Mouse (Mus musculus) forebrain, embryonic 11.5 days (tissue): ENCODE data around the gene Ebpl. TPM values are rescaled to one million over a fixed set of nuclear protein-coding genes. Genes with fewer than 3 reads are reported as not detected.
"Not testable (repeated sequence)": the region's sequence is repeated elsewhere in the genome, so short reads cannot be mapped to it uniquely, and the experiment has no call there.

Source experiments
- ATAC-seq: fragments of 200-750 bp; cut with Nextera tagmentation; replicated peaks from 2 replicates; pipeline ENCODE4 v1.8.0; 2017; ENCODE audit warnings: moderate TSS enrichment; ENCODE audit not compliant: low FRiP score
- DNase-seq: peaks from one replicate; pipeline ENCODE4 v3.0.0-alpha.2; 2017; ENCODE audit warnings: low spot score
- H3K27ac ChIP-seq: fragments of 300-500 bp; sonication (generic); 2 replicates; pipeline ENCODE4 v1.5.1; 2014; ENCODE audit warnings: low read depth, low read length
- H3K27me3 ChIP-seq: fragments of 300-500 bp; sonication (generic); 2 replicates; pipeline ENCODE4 v1.6.1; 2014; ENCODE audit warnings: mild to moderate bottlenecking, low read length, mixed read lengths; ENCODE audit not compliant: control insufficient read depth, insufficient read depth
- H3K36me3 ChIP-seq: fragments of 300-500 bp; sonication (generic); 2 replicates; pipeline ENCODE4 v1.6.1; 2014; ENCODE audit warnings: mild to moderate bottlenecking, low read length, moderate library complexity, mixed read lengths; ENCODE audit not compliant: control insufficient read depth, insufficient read depth
- H3K4me1 ChIP-seq: fragments of 300-500 bp; sonication (generic); replicated peaks from 2 replicates; pipeline ENCODE4 v1.6.1; 2014; ENCODE audit warnings: low read length, mixed read lengths; ENCODE audit not compliant: control insufficient read depth, insufficient read depth
- H3K4me2 ChIP-seq: fragments of 300-500 bp; sonication (generic); 2 replicates; pipeline ENCODE4 v1.6.1; 2014; ENCODE audit warnings: low read depth, mild to moderate bottlenecking, low read length, moderate library complexity, mixed read lengths; ENCODE audit not compliant: severe bottlenecking
- H3K4me3 ChIP-seq: fragments of 300-500 bp; sonication (generic); 2 replicates; pipeline ENCODE4 v1.5.1; 2014; ENCODE audit warnings: low read depth, low read length
- H3K9ac ChIP-seq: fragments of 300-500 bp; sonication (generic); 2 replicates; pipeline ENCODE4 v1.6.1; 2014; ENCODE audit warnings: low read length
- H3K9me3 ChIP-seq: fragments of 300-500 bp; sonication (generic); 2 replicates; pipeline ENCODE4 v1.6.1; 2016; ENCODE audit warnings: low read length, mixed read lengths; ENCODE audit not compliant: control insufficient read depth
- WGBS: fragments of 180-500 bp; shearing (Covaris S2); extraction: QIAGEN DNeasy Blood & Tissue Kit; methylation state at CpG from one replicate; pipeline ENCODE4 v1.1.7; 2014; 5-methylcytosine and 5-hydroxymethylcytosine counted together
- polyA plus RNA-seq: library from polyadenylated mRNA; unstranded; fragments of >200 nt; fragmentation: Nextera tagmentation; extraction: Ambion mirVana; gene quantifications from 2 replicates; pipeline ENCODE4 v1.2.1, GENCODE M21; 2014

Ebpl gene
- polyA plus RNA-seq, 1 experiment from 2014 or later: 9.4 TPM

DNA sequence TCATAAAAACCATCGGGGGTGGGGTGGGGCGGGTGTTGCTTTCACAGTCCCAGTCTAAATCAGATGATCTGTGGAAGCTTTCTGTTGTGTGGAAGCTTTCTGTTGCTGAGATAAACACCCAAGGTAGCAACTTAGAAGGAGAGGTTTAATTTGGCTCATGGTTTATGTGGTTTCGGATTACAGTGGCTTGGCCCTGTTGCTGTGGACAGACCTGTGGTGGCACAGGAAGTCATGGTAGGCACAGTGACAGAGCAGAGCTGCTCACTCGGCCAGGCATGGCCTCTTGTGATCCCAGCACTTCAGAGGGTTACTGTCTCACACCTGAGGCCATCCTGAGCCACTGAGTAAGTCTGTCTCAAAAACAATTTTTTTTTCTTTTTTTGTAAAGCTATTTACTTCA is 20.9 kb downstream of the Ebpl start:
- Histone ChIP-seq H3K4me1 (no peaks in the 10 kb centered on the region), H3K36me3 (no peaks in the 10 kb centered on the region), H3K27me3 (no peaks in the 10 kb centered on the region), H3K4me2 (no peak overlapping the region), H3K4me3 (no peak overlapping the region), H3K9ac (no peak overlapping the region), H3K27ac (no peak overlapping the region), H3K9me3 (no peaks in the 10 kb centered on the region)
- DNase-seq: no peak
- 90% methylated on average over 4 of the region's 4 CpGs for WGBS
- no peak for ATAC-seq

DNA sequence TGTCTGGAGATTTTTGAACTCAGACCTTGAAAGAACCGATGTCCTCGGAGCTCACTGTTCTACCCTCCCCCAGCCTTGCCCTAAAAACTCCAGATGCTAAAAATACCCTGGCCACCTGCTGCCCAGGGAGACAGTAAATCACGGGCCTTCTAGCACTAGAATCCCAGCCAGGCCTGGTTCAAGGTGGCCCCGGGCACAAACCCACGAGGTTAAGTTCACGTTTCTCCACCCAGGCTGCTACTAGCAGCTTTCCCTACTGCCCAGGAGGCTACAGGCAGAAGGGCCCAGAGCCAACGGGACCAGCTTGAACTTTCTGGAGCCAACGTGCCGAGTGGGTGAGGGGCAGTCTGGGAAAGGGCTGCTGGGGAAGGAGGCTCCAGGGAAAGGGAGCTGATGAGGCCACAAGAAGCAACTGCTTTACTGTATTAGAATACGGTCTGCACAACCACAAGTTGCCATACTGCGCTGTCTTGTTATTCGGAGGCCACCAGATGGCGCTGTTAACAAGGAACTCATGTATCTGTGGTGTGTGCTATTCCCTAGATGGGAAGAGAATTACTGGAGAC is 29.2 kb downstream of the Ebpl start:
- ATAC-seq: peak; percentile 79
- H3K4me1 ChIP-seq: no peaks in the 10 kb centered on the region
- DNase-seq: peak; percentile 86
- no peak overlapping the region for H3K9ac ChIP-seq
- H3K9me3 ChIP-seq: no peaks in the 10 kb centered on the region
- 31% methylated on average over 13 of the region's 13 CpGs for WGBS
- no peak overlapping the region for H3K27ac ChIP-seq
- no peaks in the 10 kb centered on the region for H3K36me3 ChIP-seq
- H3K4me3 ChIP-seq: no peak overlapping the region
- H3K27me3 ChIP-seq: no peaks in the 10 kb centered on the region
- H3K4me2 ChIP-seq: no peak overlapping the region

DNA sequence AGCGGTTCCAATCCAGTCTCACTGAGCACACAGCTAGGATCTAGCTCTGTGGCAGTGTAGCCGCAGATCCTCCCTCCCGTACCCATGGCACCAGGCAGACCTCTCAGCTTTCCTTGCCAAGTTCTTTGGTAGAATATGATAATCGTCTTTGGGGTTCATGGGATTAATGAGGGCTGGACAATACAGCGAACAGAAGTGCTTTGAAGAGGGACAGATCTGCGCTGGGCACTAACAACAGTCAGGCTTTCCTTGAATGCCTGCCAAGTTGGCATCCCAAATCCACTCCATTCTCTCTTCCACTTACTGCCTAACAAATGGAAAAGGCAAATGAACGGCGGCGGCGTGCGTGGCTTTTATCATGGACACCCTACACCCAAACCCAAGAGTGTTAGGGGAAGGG is 29.6 kb downstream of the Ebpl start:
- ATAC-seq (no peak), DNase-seq (no peak)
- 79% methylated on average over 11 of the region's 11 CpGs for WGBS
- Histone ChIP-seq H3K27me3 (no peaks in the 10 kb centered on the region), H3K9ac (no peak overlapping the region), H3K9me3 (no peaks in the 10 kb centered on the region), H3K4me2 (no peak overlapping the region), H3K4me1 (no peaks in the 10 kb centered on the region), H3K4me3 (no peak overlapping the region), H3K27ac (no peak overlapping the region), H3K36me3 (no peaks in the 10 kb centered on the region)

DNA sequence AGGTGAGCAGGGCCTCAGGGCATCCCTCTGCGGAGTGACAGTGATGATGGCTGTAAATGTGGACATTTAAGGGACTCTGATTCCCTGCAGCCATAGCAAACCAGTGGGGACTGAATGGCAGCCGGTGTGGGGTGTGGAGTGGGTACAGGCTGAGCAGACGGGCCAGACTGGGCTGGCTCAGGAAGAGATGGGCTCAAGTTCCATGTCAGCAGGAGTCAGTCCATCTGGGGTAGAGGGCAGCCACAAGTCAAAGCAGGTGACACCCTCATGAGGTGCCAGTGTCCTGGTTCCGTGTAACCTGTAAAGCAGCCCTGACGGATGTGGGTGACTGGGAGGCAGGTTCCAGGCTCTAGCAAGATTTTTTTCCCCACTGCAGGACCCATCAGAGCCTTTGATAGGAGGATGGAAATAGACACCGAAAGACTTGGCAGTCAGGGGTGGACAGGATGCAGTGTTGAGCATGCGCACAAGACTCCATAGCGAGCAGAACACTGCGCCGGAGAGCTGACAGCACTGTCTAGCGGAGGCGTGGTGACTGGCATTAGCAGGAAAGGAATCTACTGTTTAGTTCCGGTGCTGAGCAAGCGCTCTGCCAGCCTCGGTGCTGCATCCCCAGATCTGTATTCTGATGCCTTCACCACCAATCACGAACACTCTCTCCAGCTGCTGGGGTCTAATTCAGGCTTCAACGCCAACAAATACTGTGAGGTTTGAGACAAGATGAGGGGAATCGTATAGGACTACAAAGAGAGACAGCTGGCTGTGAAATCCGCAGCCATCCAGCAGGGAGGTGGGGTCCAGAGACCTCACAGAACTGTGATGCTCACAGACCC is 32.4 kb downstream of the Ebpl start:
- H3K4me3 ChIP-seq: peak overlapping the region; percentile 6; the same call in 1 of the 2 replicates
- H3K36me3 ChIP-seq: no peaks in the 10 kb centered on the region
- WGBS: 34% methylated on average over 19 of the region's 19 CpGs
- no peaks in the 10 kb centered on the region; the same call in 1 of the 2 replicates for H3K9me3 ChIP-seq
- H3K4me1 ChIP-seq: no peaks in the 10 kb centered on the region
- DNase-seq (peak; percentile 80), ATAC-seq (peak; percentile 63)
- no peaks in the 10 kb centered on the region for H3K27me3 ChIP-seq
- H3K27ac ChIP-seq: no peak overlapping the region
- H3K4me2 ChIP-seq: peak overlapping the region; percentile 35
- peak overlapping the region; percentile 27 for H3K9ac ChIP-seq

DNA sequence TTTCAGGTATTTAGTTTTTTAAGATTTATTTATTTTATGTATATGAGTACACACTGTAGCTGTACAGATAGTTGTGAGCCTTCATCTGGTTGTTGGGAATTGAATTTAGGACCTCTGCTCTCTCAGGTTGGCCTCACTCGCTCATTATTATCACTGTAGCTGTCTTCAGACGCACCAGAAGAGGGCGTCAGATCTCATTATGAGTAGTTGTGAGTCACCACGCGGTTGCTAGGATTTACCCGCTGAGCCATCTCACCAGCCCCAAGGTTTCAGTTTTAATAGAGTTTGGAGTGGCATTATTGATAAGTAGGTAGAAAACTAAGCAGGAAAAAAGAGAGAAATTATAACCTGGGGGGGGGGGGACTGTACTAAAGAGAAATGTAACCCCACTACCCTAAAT is 33.2 kb downstream of the Ebpl start:
- H3K9me3 ChIP-seq, H3K27me3 ChIP-seq: not testable (repeated sequence)

DNA sequence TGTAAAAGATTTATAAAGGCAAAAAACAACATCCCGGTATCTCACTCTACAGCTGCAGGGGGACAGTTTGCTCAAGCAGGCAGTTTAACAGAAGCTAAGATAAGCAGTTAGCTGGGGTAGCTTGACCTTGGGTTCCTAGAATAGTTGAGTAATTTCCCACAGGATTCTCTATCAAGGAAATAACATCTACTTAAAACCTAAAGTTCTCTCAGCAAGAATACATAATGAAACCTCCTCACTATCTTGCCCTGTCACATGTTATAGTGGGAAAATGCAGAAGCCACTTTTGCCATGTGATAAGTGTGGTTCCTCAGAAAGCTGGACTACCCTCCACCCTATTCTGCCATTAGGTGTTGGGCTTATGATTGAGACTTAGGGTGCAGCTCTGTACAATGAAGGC is 37.5 kb downstream of the Ebpl start:
- no peaks in the 10 kb centered on the region for H3K4me1 ChIP-seq
- no peak overlapping the region for H3K4me2 ChIP-seq
- no peak overlapping the region for H3K9ac ChIP-seq
- ATAC-seq (no peak), DNase-seq (no peak)
- H3K27me3 ChIP-seq: no peaks in the 10 kb centered on the region
- no peaks in the 10 kb centered on the region; the same call in 1 of the 2 replicates for H3K9me3 ChIP-seq
- no peak overlapping the region for H3K27ac ChIP-seq
- H3K4me3 ChIP-seq: no peak overlapping the region
- H3K36me3 ChIP-seq: no peaks in the 10 kb centered on the region
- 95% methylated on average over 1 of the region's 1 CpGs for WGBS

More for the DNA sequence above, 33.2 kb downstream of the Ebpl start:
- not testable (repeated sequence) for H3K4me3 ChIP-seq, H3K4me2 ChIP-seq, H3K4me1 ChIP-seq, ATAC-seq, H3K36me3 ChIP-seq, H3K27ac ChIP-seq, H3K9ac ChIP-seq, DNase-seq
- WGBS: 18% methylated on average over 6 of the region's 6 CpGs

DNA sequence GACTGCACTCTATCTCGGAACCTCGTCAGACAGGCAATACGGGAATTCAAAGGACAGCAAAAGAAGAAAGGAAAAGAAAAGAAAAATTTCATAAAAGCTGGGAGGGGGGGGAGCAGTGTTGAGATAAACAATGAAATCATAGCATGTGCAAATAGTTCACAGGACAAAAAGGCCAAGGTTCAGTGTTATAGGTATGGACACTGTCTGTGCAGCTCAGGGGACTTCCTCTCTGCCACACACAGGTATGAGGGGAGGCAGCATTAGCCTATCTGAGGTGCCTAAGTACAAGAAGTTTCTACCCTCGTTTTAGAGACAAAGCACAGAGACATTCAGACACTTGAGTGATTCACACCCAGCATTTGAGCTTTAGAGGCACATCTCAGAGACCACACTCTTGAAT is 39.0 kb downstream of the Ebpl start:
- H3K9me3 ChIP-seq: no peaks in the 10 kb centered on the region; the same call in 1 of the 2 replicates
- H3K4me3 ChIP-seq: no peak overlapping the region
- H3K27me3 ChIP-seq: no peaks in the 10 kb centered on the region
- H3K27ac ChIP-seq: no peak overlapping the region
- H3K9ac ChIP-seq: no peak overlapping the region
- DNase-seq: no peak
- no peaks in the 10 kb centered on the region for H3K4me1 ChIP-seq
- H3K36me3 ChIP-seq: no peaks in the 10 kb centered on the region
- 88% methylated on average over 4 of the region's 4 CpGs for WGBS
- H3K4me2 ChIP-seq: no peak overlapping the region
- no peak for ATAC-seq

DNA sequence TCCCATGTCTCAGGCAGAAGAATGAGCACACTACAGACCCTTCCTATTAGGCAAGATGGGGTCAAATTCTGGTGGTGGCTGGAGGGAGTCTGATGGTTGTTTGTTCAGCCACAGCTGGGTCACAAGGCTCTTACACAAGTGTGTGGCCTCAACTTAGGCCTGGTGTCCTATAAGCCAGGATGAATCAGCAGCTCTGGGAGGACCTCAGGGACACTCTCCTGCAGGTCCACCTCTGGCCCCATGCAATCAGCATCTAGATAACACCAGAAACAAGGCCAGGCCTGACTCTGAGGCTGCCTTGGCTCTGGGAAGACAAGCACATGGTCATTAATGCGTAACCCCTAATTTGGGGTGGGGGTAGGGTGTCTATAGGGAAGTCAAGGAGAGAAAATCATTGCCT is 39.5 kb downstream of the Ebpl start:
- 83% methylated on average over 1 of the region's 1 CpGs for WGBS
- H3K4me3 ChIP-seq: no peak overlapping the region
- H3K9me3 ChIP-seq: no peaks in the 10 kb centered on the region; the same call in 1 of the 2 replicates
- H3K4me1 ChIP-seq: no peaks in the 10 kb centered on the region
- no peaks in the 10 kb centered on the region for H3K36me3 ChIP-seq
- H3K27ac ChIP-seq: no peak overlapping the region
- no peak for DNase-seq
- no peak for ATAC-seq
- no peak overlapping the region for H3K9ac ChIP-seq
- no peaks in the 10 kb centered on the region for H3K27me3 ChIP-seq
- H3K4me2 ChIP-seq: no peak overlapping the region

DNA sequence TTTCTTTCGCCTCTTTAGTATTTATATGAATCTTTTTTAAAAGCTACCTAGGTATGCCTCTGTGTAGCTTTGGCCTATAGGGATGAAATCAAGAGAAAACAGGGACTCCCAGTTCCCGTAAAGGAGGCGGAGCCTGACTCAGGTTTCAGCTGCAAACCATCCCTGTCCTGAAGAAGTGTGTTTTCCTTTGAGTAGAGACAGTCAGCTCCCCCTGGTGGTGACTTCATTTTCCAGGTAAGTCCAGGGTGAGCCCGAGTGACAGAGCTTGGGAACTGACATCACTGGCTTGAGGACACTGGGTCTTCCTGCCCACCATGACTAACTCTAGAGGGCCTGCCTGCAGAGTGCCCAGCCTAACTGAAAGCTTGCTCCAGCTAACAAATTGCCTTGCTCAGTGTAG is 43.4 kb downstream of the Ebpl start:
- ATAC-seq (no peak), DNase-seq (peak; percentile 65)
- H3K27me3 ChIP-seq: no peaks in the 10 kb centered on the region
- no peak overlapping the region for H3K4me3 ChIP-seq
- WGBS: 34% methylated on average over 4 of the region's 4 CpGs
- no peak overlapping the region for H3K9ac ChIP-seq
- no peaks in the 10 kb centered on the region for H3K9me3 ChIP-seq
- H3K36me3 ChIP-seq: no peaks in the 10 kb centered on the region
- H3K27ac ChIP-seq: no peak overlapping the region
- H3K4me2 ChIP-seq: no peak overlapping the region
- no peaks in the 10 kb centered on the region for H3K4me1 ChIP-seq
